Mouse (Mus musculus): Measurements from ENCODE around the gene Snrnp35.

Snrnp35 gene

DNA sequence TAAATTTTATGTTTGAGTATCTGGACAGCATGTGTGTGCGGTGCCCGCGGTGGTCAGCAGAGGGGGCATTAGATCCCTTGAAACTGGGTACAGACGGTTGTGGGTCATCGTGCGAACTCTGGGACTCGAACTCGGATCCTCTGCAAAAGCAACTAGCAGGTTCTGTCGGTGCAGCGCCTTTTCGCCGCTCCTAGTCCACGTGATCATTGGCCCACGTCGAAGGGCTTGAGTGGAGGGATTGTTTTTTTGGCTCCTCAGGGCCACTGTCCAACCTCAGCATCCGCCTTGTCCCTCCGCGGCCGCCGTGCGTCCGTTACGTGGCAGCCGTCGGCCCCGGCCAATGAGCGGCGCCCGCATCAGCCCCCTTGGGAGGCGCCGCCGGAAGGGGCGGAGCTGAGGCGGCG lies 57.5 kb downstream of the Snrnp35 start, which contains the start of gene Tmed2:
Tmed2 (plus strand) TSS at position 313 of the 404 bp plus-strand sequence.
- DNase-seq = peak; percentile 88 to 90

Data from spleen, adult 18-20 months (tissue).